Mouse (Mus musculus) central nervous system, embryonic 11.5 days (tissue): ENCODE data around the gene Dgkq. TPM values are rescaled to one million over a fixed set of nuclear protein-coding genes. Genes with fewer than 3 reads are reported as not detected.

Source experiments
- polyA plus RNA-seq: library from polyadenylated mRNA; depleted of rRNA; stranded (reverse); fragments of >200 nt; gene quantifications from 2 replicates; pipeline ENCODE4 v1.2.3, GENCODE M21; 2012; rRNA removed

Dgkq gene
- polyA plus RNA-seq = 30.4 and 34.8 TPM in 2 replicates

DNA sequence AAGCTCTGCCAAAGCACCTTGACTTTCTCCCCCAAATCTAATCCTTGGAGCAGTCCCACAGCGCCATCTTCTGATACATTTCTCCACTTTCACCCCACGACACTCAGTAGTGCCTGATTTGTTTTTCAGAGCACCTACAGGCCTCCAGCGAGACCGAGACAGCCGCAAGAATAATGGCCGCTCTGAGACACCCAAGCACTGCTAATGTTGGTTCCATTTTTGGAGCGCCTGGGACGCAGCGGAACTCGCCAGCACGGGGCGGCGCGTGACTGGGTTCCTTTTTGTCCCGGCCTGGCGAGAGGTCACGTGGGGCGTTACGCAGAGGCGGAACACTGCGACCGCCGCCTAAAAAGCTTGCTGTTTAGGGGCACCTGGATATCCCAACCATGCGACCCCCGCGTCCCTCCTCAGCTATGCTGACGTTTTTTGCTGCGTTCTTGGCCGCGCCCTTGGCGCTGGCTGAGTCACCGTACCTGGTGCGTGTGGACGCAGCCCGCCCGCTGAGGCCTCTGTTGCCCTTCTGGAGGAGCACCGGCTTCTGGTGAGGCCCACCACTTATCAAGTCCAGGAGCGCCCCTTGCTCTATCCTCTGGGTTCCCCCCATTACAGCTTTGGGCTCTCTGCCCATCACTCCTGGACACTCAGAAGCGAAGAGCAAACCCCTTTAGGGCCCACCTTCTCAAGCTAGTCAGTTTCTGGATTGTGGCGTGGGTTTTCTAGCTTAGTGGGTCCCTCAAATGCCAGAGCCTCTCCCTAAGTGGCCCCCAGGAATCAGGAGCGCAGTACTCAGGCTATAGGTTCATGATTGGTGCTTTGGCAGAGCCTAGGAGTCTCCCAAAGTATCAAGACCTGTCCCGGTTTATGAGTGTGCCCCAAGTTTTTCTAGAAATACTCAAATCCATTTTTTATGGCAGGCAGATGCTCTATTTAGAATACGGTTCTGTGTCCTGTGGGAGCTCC is at the start of gene Dgkq:
Dgkq (minus strand) TSS at position 696 of the 960 bp plus-strand sequence.

DNA sequence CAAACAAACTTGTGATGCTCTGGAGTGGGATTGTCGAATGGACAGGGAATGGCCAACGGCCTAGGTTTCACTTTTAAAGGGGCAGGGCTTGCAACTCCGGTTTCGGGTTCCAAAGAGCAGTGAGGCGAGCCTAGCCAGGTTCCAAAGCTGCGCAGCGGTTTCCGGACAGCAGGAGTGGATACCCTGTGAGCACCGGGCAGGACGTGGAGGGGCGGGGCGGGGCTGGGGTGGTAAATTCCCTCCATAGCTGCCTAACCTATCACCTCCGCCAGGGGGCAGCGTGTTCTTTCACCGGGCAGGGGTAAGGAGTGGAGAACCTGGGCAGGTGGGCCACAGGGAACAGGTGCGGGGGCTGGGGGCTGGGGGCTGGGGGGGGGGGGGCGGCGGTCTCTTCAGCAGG is 22.8 kb upstream of the Dgkq start, which contains the start of gene Fgfrl1:
Fgfrl1 (plus strand) TSS at position 112 of the 400 bp plus-strand sequence.

DNA sequence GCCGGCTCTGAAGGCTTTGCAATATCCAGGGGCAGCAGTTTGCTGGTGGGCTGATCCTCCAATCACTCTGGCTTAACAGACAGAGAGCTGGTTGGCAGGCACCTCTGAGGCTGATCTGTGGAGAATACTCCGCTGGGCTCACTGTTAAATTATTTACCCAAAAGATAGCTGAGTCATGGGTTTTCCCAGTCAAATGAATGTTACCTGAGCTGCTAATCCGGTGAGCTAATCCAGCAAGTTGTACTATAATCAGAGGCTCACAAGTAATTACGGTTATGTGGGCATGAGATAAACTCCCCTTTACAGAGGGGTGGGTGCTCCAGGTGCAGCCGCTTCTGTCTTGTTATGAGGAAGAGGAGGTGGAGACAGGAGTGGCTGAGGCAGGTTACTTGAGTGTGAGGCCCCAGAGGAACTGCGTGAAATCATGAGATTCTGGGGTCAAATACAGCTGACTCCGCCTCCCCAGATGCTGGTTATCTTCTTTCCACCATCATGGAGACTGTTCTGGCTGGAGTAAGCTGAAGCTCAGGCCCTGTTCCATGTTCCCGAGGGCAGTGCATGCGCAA is 5.9 kb upstream of the Dgkq start, which contains the start of gene Slc26a1:
Slc26a1 (minus strand) TSS at position 319 of the 566 bp plus-strand sequence.

DNA sequence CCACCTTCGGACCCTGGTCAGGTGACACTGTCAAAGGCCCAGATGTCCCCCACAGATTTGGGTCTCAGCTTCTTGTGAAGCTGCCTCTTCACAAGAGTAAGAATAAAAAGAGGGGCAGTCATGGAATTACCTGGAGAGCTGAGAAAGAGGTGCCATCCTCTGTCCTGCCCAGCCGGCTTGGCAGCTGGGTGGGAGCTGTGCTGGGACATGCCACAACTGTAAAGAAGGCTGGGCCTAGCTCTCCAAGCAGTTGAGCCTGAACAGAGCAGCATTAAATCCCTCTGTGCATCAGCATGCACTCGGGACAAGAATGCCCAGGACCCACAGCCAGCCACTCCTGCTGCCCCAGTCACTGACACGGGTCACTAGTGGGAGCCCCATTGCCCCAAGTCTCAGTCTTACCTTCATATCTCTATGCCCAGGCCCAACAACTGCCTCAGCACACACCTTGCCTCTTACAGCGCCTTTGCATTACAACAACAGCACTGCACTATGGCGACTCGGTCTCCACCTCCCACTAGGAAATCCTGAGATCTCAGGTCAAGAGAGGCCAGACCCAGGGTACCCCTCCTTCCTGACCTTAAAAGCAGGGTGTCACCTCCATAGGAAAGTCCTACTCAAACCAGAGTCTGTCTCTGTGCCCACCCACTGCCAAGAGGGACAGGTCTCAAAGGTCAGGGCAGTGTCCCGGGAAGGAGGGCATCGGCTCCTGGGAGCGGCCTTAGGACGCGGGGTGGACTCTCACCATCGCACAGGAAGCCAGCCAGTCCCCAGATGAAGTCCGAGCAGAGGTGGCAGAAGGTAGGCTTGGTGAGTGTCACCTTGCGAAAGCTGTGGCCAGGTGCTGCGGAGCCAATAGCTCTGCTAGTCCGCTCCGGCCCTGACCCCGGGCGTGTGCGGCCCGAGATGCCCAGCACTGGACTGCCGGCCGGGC is 9.5 kb downstream of the Dgkq start, which contains the start of gene Idua:
Idua (plus strand) TSS at position 634 of the 934 bp plus-strand sequence.

DNA sequence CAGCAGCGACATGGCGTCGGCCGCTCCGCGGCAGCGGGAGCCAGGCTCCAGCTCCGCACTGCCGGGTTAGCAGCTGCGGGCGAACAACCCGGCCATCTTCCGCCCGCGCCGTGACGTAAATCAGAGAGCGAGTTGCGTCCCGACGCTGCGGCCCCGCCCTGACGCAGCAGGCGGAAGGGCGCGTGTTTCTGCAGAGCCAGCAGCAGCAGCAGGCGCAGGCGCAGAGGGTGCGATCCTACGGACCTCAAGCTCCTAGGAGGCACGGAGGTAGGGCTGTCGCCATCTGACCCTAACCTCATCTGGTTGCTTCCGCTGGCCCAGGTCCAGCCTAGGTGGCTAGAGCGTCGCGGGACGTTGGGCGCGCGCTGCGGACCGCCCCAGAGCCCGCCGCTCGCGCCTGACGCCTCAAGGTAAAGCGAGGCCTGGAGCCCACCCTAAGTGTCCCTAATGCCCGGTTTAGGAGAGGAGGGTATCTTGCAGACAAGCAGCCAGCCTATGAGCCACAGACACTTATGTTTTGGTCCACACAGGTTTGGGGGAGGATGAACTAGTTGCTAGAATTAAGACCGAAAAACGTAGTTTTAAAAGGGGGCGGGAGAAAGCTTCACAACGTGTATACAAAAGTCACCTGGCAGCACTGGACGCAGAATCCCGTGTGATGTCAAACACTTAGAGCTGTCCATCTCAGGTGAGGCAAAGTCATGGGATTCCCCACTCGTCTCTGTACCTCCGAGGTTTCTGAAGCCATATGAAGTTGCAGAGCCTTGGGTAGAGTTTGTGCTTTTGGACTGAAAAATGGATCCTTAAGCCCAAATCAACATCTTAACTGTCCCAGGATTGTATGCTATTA is 39.6 kb downstream of the Dgkq start, which contains the start of the genes Gak and Tmem175:
Gak (minus strand) TSS at position 122 of the 850 bp plus-strand sequence.
Tmem175 (plus strand) TSS at position 137 of the 850 bp plus-strand sequence.

Other genes starting within 250 kb of the Dgkq start
- 184 and 255 TPM in 2 replicates for gene Atp5k, start 235.2 kb downstream of the Dgkq start, polyA plus RNA-seq
- 0.98 and 1.1 TPM in 2 replicates for gene Mfsd7a, start 220.8 kb downstream of the Dgkq start, polyA plus RNA-seq
- 35.9 and 37.3 TPM in 2 replicates for gene Pcgf3, start 208.4 kb downstream of the Dgkq start, polyA plus RNA-seq
- 3.1 and 3.2 TPM in 2 replicates for gene Cplx1, start 119.6 kb downstream of the Dgkq start, polyA plus RNA-seq
- 48.8 and 55.8 TPM in 2 replicates for gene Gak, start 39.9 kb downstream of the Dgkq start, polyA plus RNA-seq
- gene Tmem175, start 39.9 kb downstream of the Dgkq start, polyA plus RNA-seq = 11.6 and 22.1 TPM in 2 replicates
- 7.6 and 10.5 TPM in 2 replicates for gene Idua, start 9.3 kb downstream of the Dgkq start, polyA plus RNA-seq
- gene Slc26a1, start 5.9 kb upstream of the Dgkq start, polyA plus RNA-seq = 1.5 and 1.7 TPM in 2 replicates
- gene Fgfrl1, start 22.7 kb upstream of the Dgkq start, polyA plus RNA-seq = 37.8 and 62.2 TPM in 2 replicates
- 0.60 and 1.1 TPM in 2 replicates for gene Rnf212, start 105.3 kb upstream of the Dgkq start, polyA plus RNA-seq
- gene Tmed11, start 125.7 kb upstream of the Dgkq start, polyA plus RNA-seq = not detected in 2 replicates
- gene Vmn2r8, start 139.2 kb upstream of the Dgkq start, polyA plus RNA-seq = not detected in 2 replicates
- not detected in 2 replicates for gene Vmn2r9, start 182.9 kb upstream of the Dgkq start, polyA plus RNA-seq